Comparison of ENCODE assay signal across 1 mouse cellular context in the genomic region with DNA sequence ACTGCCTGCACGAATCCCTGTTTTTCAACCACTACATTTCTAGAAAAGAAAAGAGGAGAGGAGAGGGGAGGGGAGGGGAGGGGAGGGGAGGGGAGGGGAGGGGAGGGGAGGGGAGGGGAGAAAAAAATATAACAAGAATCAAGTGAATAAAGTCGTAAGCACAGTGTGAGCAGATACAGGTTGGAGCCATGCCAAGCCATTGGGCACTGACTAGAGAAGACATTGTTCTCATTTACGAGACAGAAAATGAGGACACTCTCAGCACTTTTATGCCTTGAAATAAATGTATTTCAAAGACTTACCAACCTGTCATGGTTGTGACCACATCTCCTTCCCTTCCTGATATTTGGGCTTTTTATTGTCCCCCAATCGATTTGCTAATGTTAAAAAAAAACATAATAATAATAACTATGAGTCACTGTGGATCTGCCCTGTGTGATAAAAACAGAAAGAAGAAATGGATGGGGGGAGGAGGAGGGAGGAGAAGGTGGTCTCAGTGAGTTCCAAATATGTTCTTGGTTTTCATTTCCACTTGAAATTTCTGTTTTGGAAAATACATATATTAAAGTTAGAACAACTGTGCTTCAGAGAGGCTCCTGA.
A peak's percentile ranks its signal among the peaks of the same experiment; 100 is the strongest.
TF ChIP-seq lines count a peak whose summit lies in the region.

No protein-coding gene starts in this region.

TF ChIP-seq in MEL, 35 proteins besides CTCF, POLR2A, EP300 and RAD21 (continued from another document):
- no peak for TF ChIP-seq NELFE (IDR thresholded peaks at IDR 0.05; ENCODE audit: low read depth, low read length)
- TF ChIP-seq TBP (IDR thresholded peaks at IDR 0.05; ENCODE audit: low read depth, low read length) = no peak
- no peak for TF ChIP-seq ELF1 (IDR thresholded peaks at IDR 0.05; ENCODE audit: low read depth, low read length)
- TF ChIP-seq GATA1 (IDR thresholded peaks at IDR 0.05; ENCODE audit: low read depth, low read length) = no peak
- no peak for TF ChIP-seq USF2 (IDR thresholded peaks at IDR 0.05; ENCODE audit: borderline replicate concordance in 1 of 2, insufficient read depth in 1 of 2, low read depth in 1 of 2, low read length in 2 of 2)
- TF ChIP-seq ZNF384 (IDR thresholded peaks at IDR 0.05; ENCODE audit: low read depth, low read length) = peak; percentile 73
- 0 out of 2 replicates have a peak, but pooled peaks have one; percentile 45 for TF ChIP-seq JUND (IDR thresholded peaks at IDR 0.05; ENCODE audit: low read depth, low read length)
- no peak for TF ChIP-seq HCFC1 (IDR thresholded peaks at IDR 0.05; ENCODE audit: low read depth, low read length)
- TF ChIP-seq ZKSCAN1 (IDR thresholded peaks at IDR 0.05; ENCODE audit: low read depth, low read length) = no peak
- no peak for TF ChIP-seq MXI1 (IDR thresholded peaks at IDR 0.05; ENCODE audit: low read depth, low read length)
- 0 out of 2 replicates have a peak, but pooled peaks have one; percentile 27 for TF ChIP-seq ETS1 (IDR thresholded peaks at IDR 0.05; ENCODE audit: low read depth, low read length)
- no peak for TF ChIP-seq MYC (IDR thresholded peaks at IDR 0.05; ENCODE audit: low read depth, low read length)
- TF ChIP-seq MAFK (IDR thresholded peaks at IDR 0.05; ENCODE audit: borderline replicate concordance, low read depth, low read length) = no peak
- no peak for TF ChIP-seq MYB (IDR thresholded peaks at IDR 0.05; ENCODE audit: low read depth, low read length)
TF ChIP-seq in MEL: peak in this region for 6.
